Mouse (Mus musculus) limb, embryonic 14.5 days (tissue): Measurements from ENCODE around the gene Slc44a5. TPM values are rescaled to one million over a fixed set of nuclear protein-coding genes. Genes with fewer than 3 reads are reported as not detected.
A peak's percentile ranks its signal among the peaks of the same experiment; 100 is the strongest.

Source experiments
- ATAC-seq: fragments of 200-750 bp; cut with Nextera tagmentation; 2 replicates; pipeline ENCODE4 v1.8.0; 2017; ENCODE audit warnings: low read depth, moderate number of reproducible peaks, moderate TSS enrichment; ENCODE audit not compliant: low FRiP score
- DNase-seq: peaks from one replicate; pipeline ENCODE4 v3.0.0-alpha.2; 2015; ENCODE audit warnings: low spot score
- H3K27ac ChIP-seq: fragments of 300-500 bp; sonication (generic); replicated peaks from 2 replicates; pipeline ENCODE4 v1.5.1; 2014; ENCODE audit warnings: low read depth, mild to moderate bottlenecking, low read length, moderate library complexity, mixed read lengths
- H3K27me3 ChIP-seq: fragments of 300-500 bp; sonication (generic); 2 replicates; pipeline ENCODE4 v1.6.1; 2014; ENCODE audit warnings: low read length, mixed read lengths; ENCODE audit not compliant: control insufficient read depth, insufficient read depth
- H3K36me3 ChIP-seq: fragments of 300-500 bp; sonication (generic); 2 replicates; pipeline ENCODE4 v1.6.1; 2014; ENCODE audit warnings: mild to moderate bottlenecking, low read length, moderate library complexity, mixed read lengths; ENCODE audit not compliant: control insufficient read depth, insufficient read depth
- H3K4me1 ChIP-seq: fragments of 300-500 bp; sonication (generic); 2 replicates; pipeline ENCODE4 v1.6.1; 2014; ENCODE audit warnings: antibody characterized with exemption, low read length, mixed read lengths; ENCODE audit not compliant: control insufficient read depth, insufficient read depth
- H3K4me2 ChIP-seq: fragments of 300-500 bp; sonication (generic); replicated peaks from 2 replicates; pipeline ENCODE4 v1.6.1; 2014; ENCODE audit warnings: low read depth, mild to moderate bottlenecking, low read length, moderate library complexity; ENCODE audit not compliant: severe bottlenecking
- H3K4me3 ChIP-seq: fragments of 300-500 bp; sonication (generic); replicated peaks from 2 replicates; pipeline ENCODE4 v1.5.1; 2014; ENCODE audit warnings: low read length
- H3K9ac ChIP-seq: fragments of 300-500 bp; sonication (generic); 2 replicates; pipeline ENCODE4 v1.6.1; 2014; ENCODE audit warnings: mild to moderate bottlenecking, low read depth, low read length, moderate library complexity; ENCODE audit not compliant: severe bottlenecking
- H3K9me3 ChIP-seq: fragments of 300-500 bp; sonication (generic); 2 replicates; pipeline ENCODE4 v1.6.1; 2016; ENCODE audit warnings: low read length; ENCODE audit not compliant: control insufficient read depth
- POLR2A ChIP-seq: fragments of 200-500 bp; IDR thresholded peaks from 2 replicates; pipeline ENCODE4 v1.8.0; 2012; ENCODE audit warnings: inconsistent platforms, mild to moderate bottlenecking, moderate library complexity, borderline replicate concordance; ENCODE audit not compliant: insufficient read depth, insufficient read length; ENCODE audit errors: extremely low read depth
- WGBS: fragments of 180-500 bp; shearing (Covaris S2); extraction: QIAGEN DNeasy Blood & Tissue Kit; methylation state at CpG from one replicate; pipeline ENCODE4 v1.1.7; 2014; 5-methylcytosine and 5-hydroxymethylcytosine counted together
- polyA plus RNA-seq, 2 experiments: library from polyadenylated mRNA; depleted of rRNA in 1 of 2; stranded (reverse) in 1 of 2; unstranded in 1 of 2; fragments of >200 nt; fragmentation: Nextera tagmentation in 1 of 2; extraction: Ambion mirVana in 1 of 2; gene quantifications; 2 replicates each; pipeline versions ENCODE4 v1.2.1 to v1.2.3; 2012 to 2014

The Slc44a5 gene
- polyA plus RNA-seq, 2 experiments = 1.5 to 2.8 TPM

DNA sequence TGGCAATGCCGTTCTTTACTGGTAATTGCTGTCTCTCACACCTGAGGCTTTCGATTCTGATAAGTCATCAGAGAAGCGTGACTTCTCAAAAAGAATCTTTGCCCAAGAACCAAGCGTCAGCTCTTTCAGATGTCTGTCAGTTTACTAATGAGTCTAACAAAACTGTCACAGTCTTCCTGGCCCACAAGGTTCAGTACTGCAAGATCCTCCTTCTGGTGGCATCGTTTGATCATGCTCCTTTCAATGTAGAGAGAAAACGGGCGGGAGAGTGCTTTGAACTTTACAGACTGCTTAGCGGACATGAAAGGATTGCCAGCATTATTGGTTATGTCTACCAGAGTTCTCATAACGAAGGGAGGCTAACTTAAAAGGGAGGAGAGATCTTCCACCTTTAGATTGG, 109.0 kb downstream of the Slc44a5 start:
- no peak for TF ChIP-seq POLR2A
- H3K4me2 ChIP-seq = no peak overlapping the region
- H3K4me3 ChIP-seq = no peak overlapping the region
- no peak overlapping the region for H3K27ac ChIP-seq
- WGBS = 32% methylated on average over 9 of the region's 9 CpGs
- DNase-seq = no peak
- no peaks in the 10 kb centered on the region for H3K27me3 ChIP-seq
- H3K36me3 ChIP-seq = no peaks in the 10 kb centered on the region
- ATAC-seq = no peak
- no peak overlapping the region for H3K9ac ChIP-seq
- H3K4me1 ChIP-seq = no peaks in the 10 kb centered on the region
- H3K9me3 ChIP-seq = no peaks in the 10 kb centered on the region

DNA sequence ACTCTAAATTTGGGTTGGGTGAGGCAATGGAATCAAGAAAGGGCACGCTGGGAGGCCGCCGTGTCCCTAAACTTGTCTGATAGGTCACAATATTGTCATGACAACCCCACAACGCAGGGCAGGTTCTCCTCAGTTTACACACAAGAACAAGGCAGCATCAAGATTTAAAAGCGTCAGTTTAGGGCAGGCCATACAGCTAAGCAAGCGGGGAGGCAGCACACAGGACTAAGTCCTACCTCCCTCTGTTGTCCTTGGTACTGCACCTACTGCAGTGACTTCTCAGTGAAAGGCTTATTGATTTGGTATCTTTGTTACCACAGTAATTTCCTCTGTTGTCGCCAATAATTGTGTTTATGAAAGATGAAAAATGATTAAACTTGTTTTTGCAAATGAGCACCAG, 109.7 kb downstream of the Slc44a5 start:
- H3K27ac ChIP-seq = no peak overlapping the region
- no peaks in the 10 kb centered on the region for H3K27me3 ChIP-seq
- no peak overlapping the region for H3K4me3 ChIP-seq
- TF ChIP-seq POLR2A = no peak
- ATAC-seq (no peak), DNase-seq (no peak)
- H3K4me2 ChIP-seq = no peak overlapping the region
- H3K36me3 ChIP-seq = no peaks in the 10 kb centered on the region
- H3K9me3 ChIP-seq = no peaks in the 10 kb centered on the region
- WGBS = 60% methylated on average over 7 of the region's 7 CpGs
- no peak overlapping the region for H3K9ac ChIP-seq
- no peaks in the 10 kb centered on the region for H3K4me1 ChIP-seq

DNA sequence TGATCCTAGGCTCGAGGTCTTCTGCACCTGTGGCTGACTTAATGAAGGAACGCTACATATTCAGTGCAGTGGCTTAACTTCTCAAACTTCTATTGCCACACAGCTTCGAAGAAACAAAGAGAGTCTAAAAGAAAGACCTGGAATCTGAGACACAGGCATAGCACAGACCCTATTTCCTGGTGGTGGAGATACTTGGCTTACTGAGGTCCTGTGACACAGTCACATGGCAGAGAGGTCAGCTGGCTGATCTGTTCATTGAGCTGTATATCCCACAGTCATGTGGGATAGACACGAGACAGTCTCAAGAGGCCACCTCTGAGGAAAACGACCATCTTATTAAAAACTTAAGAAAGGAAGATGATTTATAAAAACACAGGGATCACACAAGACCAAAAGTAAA, 116.8 kb downstream of the Slc44a5 start:
- H3K9ac ChIP-seq = no peak overlapping the region
- no peaks in the 10 kb centered on the region for H3K9me3 ChIP-seq
- H3K4me3 ChIP-seq = no peak overlapping the region
- no peaks in the 10 kb centered on the region for H3K36me3 ChIP-seq
- no peak for ATAC-seq
- TF ChIP-seq POLR2A = no peak
- no peaks in the 10 kb centered on the region for H3K27me3 ChIP-seq
- 76% methylated on average over 5 of the region's 5 CpGs for WGBS
- no peak overlapping the region for H3K4me2 ChIP-seq
- no peak for DNase-seq
- H3K4me1 ChIP-seq = peaks cover 11% of the 10 kb centered on the region
- H3K27ac ChIP-seq = no peak overlapping the region

DNA sequence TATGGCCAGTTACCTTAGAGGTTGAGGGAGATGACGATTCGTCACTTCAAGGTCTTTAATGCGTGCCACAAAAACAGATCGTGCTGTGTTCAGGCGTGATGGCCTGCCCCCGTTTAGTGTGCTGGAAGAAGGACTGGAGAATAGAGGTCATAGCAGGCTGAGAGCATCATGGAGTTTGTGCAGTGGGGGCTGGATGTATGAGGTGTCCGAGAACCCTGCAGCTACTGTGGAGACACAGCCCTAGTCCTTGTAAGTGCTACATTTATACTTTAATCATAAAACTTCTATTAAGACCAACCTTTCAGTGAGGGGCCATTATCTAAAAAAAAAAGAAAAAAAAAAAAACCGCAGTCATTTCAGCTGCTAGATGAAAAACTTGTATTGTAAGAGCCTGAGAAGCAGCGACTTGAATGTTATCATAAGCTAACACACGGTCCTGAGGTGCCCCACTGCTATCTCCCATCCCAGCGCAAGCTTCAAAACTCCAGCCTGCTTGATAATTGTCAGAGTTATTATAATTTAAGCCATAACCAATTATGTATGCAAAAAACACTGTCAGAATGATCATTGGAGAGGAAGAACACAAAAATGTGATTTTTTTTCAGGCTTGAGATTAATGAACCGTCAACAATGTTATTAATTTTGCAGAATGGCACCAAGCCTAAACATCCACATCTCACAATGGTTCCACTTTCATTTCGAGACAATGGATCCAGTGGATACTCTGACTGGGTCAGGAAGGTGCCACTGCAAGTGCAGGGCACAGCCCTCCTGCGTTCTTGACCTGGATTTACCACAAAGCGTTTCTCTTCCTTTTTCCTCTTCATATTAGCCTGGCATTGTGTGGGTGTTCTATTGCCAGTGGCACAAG, 118.5 kb downstream of the Slc44a5 start:
- 64% methylated on average over 15 of the region's 15 CpGs for WGBS
- Histone ChIP-seq H3K9me3 (no peaks in the 10 kb centered on the region), H3K27me3 (no peaks in the 10 kb centered on the region), H3K9ac (no peak overlapping the region), H3K36me3 (no peaks in the 10 kb centered on the region), H3K27ac (no peak overlapping the region), H3K4me3 (no peak overlapping the region), H3K4me2 (no peak overlapping the region), H3K4me1 (peaks cover 11% of the 10 kb centered on the region)
- DNase-seq = no peak
- peak; percentile 17; the same call in 1 of the 2 replicates for ATAC-seq
- no peak for TF ChIP-seq POLR2A

DNA sequence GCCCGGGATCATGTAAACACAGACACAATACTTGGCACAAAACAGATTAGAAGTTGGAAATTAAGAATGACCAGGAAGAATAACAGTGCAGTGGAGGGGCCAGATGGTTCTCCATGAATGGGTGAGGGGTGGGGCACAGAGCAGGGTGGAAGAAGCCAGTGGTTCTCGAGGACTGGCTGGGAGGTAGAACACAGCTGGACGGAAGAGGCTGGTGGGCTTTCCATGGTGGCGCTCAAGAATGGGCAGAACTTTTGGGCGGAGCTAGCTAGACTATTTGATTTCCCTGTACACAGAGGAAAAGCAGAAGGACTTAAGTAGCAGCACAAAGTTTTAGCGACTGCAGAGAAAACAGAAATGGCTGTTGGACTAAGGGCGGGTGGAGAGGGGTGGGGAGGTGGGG, 119.2 kb downstream of the Slc44a5 start:
- no peak overlapping the region for H3K4me2 ChIP-seq
- no peak overlapping the region for H3K4me3 ChIP-seq
- no peak for TF ChIP-seq POLR2A
- ATAC-seq (no peak), DNase-seq (no peak)
- peaks cover 11% of the 10 kb centered on the region for H3K4me1 ChIP-seq
- 50% methylated on average over 7 of the region's 7 CpGs for WGBS
- no peaks in the 10 kb centered on the region for H3K27me3 ChIP-seq
- H3K9me3 ChIP-seq = no peaks in the 10 kb centered on the region
- H3K36me3 ChIP-seq = no peaks in the 10 kb centered on the region
- no peak overlapping the region for H3K27ac ChIP-seq
- no peak overlapping the region for H3K9ac ChIP-seq
